Mouse (Mus musculus) E14TG2a.4 (cell line): ENCODE measurements around the gene Smad6.

Source experiments
- CTCF ChIP-seq: conservative IDR thresholded peaks from 2 replicates; pipeline ENCODE4 v1.5.1; 2014; ENCODE audit warnings: low read length
- NANOG ChIP-seq: IDR thresholded peaks from 2 replicates; pipeline ENCODE4 v1.6.1; 2014; ENCODE audit warnings: borderline replicate concordance, low read length, mixed read lengths

DNA sequence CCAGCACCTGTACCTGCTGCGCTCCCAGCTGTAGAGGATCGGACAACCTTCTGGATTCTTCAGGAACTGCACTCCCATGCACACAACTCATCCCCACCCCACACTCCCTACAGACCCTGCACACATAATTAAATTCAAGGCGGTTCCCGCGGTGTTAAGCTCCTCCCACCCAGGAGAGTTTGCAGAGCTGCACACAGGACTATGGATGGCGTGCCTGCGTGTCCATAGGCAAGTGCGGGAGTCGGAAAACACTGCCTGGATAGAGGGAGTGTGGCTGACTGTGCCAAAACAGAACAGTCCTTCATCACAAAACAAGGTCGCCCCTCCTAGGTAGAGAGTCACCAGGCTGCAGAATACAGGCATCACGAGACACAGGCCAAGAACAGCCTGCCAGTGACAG is 45.9 kb downstream of the Smad6 start:
- TF ChIP-seq CTCF, result no peak
- no peak for TF ChIP-seq NANOG
